8 mouse cellular contexts compared by ENCODE assay signal in the genomic region with DNA sequence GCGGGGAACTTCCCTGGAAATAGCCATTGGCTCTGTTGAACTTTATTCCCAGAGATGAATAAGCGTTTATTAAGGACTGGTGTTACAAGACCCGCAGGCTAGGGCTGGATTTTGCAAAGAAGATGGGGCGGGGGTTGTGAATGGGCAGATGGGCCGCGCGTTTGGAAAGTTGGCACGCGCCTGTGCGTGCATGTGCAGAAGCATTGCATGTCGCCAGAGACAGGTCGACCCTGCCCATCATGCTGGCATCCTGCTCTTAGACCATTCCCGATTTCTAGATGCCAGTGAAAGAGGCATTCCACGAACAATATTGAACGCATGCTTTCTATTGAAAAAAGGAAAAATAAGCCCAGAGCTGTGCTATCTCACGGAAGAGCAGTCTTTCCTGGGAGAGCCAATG.
A peak's percentile ranks its signal among the peaks of the same experiment; 100 is the strongest.
DNase-seq lines count a peak whose midpoint lies in the region; ATAC-seq and TF ChIP-seq lines count a peak whose summit lies in the region.

No protein-coding gene starts in this region.

- peak; percentile 26; the same call in 1 of the 2 replicates for ATAC-seq in neural tube, embryonic 12.5 days (ENCODE audit: low FRiP score, low read depth)
- ATAC-seq in liver, postnatal 0 days: no peak

- no peak overlapping the region for H3K27ac ChIP-seq in embryonic facial prominence, embryonic 10.5 days (replicated peaks)
- H3K27ac ChIP-seq in neural tube, embryonic 12.5 days: no peak overlapping the region
- H3K27ac ChIP-seq in liver, postnatal 0 days (ENCODE audit: low read depth): no peak overlapping the region

- no peak for TF ChIP-seq EP300 in liver, postnatal 0 days (IDR thresholded peaks at IDR 0.05; ENCODE audit: low read depth)

- H3K4me3 ChIP-seq in embryonic facial prominence, embryonic 10.5 days: peak overlapping the region; percentile 56
- peak overlapping the region; percentile 39 for H3K4me3 ChIP-seq in neural tube, embryonic 12.5 days
- no peak overlapping the region for H3K4me3 ChIP-seq in liver, postnatal 0 days (ENCODE audit: low read depth, low read length)

- H3K27me3 ChIP-seq in embryonic facial prominence, embryonic 10.5 days (replicated peaks; ENCODE audit: low read depth, poor library complexity, severe bottlenecking): peaks cover 48% of the 10 kb centered on the region
- peaks cover 10% of the 10 kb centered on the region; the same call in 1 of the 2 replicates for H3K27me3 ChIP-seq in neural tube, embryonic 12.5 days (replicated peaks)
- peaks cover 20% of the 10 kb centered on the region for H3K27me3 ChIP-seq in liver, postnatal 0 days (ENCODE audit: insufficient read depth, low read length)

- peaks cover 13% of the 10 kb centered on the region for H3K4me1 ChIP-seq in embryonic facial prominence, embryonic 10.5 days
- H3K4me1 ChIP-seq in neural tube, embryonic 12.5 days: peaks cover 8% of the 10 kb centered on the region; the same call in 1 of the 2 replicates
- H3K4me1 ChIP-seq in liver, postnatal 0 days (ENCODE audit: insufficient read depth): no peaks in the 10 kb centered on the region

- 30% methylated on average over 16 of the region's 16 CpGs for WGBS in embryonic facial prominence, embryonic 10.5 days
- 30% methylated on average over 16 of the region's 16 CpGs for WGBS in neural tube, embryonic 12.5 days
- WGBS in liver, postnatal 0 days (ENCODE audit: insufficient replicate concordance): 32% methylated on average over 16 of the region's 16 CpGs

- no peaks in the 10 kb centered on the region for H3K9me3 ChIP-seq in embryonic facial prominence, embryonic 10.5 days
- no peaks in the 10 kb centered on the region for H3K9me3 ChIP-seq in neural tube, embryonic 12.5 days
- no peaks in the 10 kb centered on the region for H3K9me3 ChIP-seq in liver, postnatal 0 days (ENCODE audit: low read length)

- peak; percentile 20 for DNase-seq in layer of hippocampus, adult 11-12 months (ENCODE audit: low spot score)
- DNase-seq in layer of hippocampus, adult 9-10 months (ENCODE audit: low spot score): no peak
- DNase-seq in embryonic facial prominence, embryonic 10.5 days (ENCODE audit: low spot score): no peak
- DNase-seq in layer of hippocampus, adult 8-10 months (ENCODE audit: low spot score in 2 of 2): peak; percentile 17 to 32
- DNase-seq in liver, postnatal 0 days: no peak
- DNase-seq in spleen, postnatal 14 days (ENCODE audit: low spot score in 2 of 2): no peak
- no peak for DNase-seq in spleen, postnatal 4 days (ENCODE audit: low spot score in 2 of 2)

- TF ChIP-seq CTCF in liver, postnatal 0 days (IDR thresholded peaks at IDR 0.05; ENCODE audit: low read depth): no peak

- peak overlapping the region; percentile 75 for H3K4me2 ChIP-seq in neural tube, embryonic 12.5 days (replicated peaks)
- H3K4me2 ChIP-seq in liver, postnatal 0 days (ENCODE audit: low read depth, low read length): no peak overlapping the region

- peak overlapping the region; percentile 61 for H3K9ac ChIP-seq in neural tube, embryonic 12.5 days
- no peak overlapping the region for H3K9ac ChIP-seq in liver, postnatal 0 days (replicated peaks)

- H3K36me3 ChIP-seq in embryonic facial prominence, embryonic 10.5 days (replicated peaks): no peaks in the 10 kb centered on the region
- H3K36me3 ChIP-seq in neural tube, embryonic 12.5 days: no peaks in the 10 kb centered on the region
- no peaks in the 10 kb centered on the region for H3K36me3 ChIP-seq in liver, postnatal 0 days (replicated peaks; ENCODE audit: insufficient read depth, low read length)

Comparison
In these comparisons a context has a peak if more than half of its experiments do, and no peak if none do; other contexts are left out.
1. DNase-seq: peak in layer of hippocampus, adult 11-12 months (single experiment) and layer of hippocampus, adult 8-10 months (2 of 2); none in layer of hippocampus, adult 9-10 months (single experiment), embryonic facial prominence, embryonic 10.5 days (single experiment), liver, postnatal 0 days (single experiment), spleen, postnatal 14 days (0 of 2) and spleen, postnatal 4 days (0 of 2).